Mouse (Mus musculus) left cerebral cortex, adult 2 months (tissue): Measurements from ENCODE around the gene Tfr2. TPM values are rescaled to one million over a fixed set of nuclear protein-coding genes. Genes with fewer than 3 reads are reported as not detected.

Experiments
- DNase-seq, 2 experiments: peaks; one replicate each; pipeline ENCODE4 v3.0.0; 2021 to 2022; ENCODE audit warnings: low spot score in 2 of 2, mixed read lengths in 1 of 2; ENCODE audit errors: extremely low spot score in 1 of 2
- H3K27ac ChIP-seq: fragments of 200-600 bp; 2 replicates; pipeline ENCODE4 v1.8.1; 2022
- H3K4me3 ChIP-seq: fragments of 200-600 bp; 2 replicates; pipeline ENCODE4 v1.8.1; 2022
- CTCF ChIP-seq: fragments of 200-600 bp; IDR thresholded peaks from 2 replicates; pipeline ENCODE4 v1.8.1; 2022; ENCODE audit warnings: antibody characterized with exemption, mild to moderate bottlenecking, moderate library complexity
- intact Hi-C: fragments of 180-260 bp; cut with DNase I; formaldehyde crosslinking; loops from one replicate; pipeline ENCODE4 v1.15.1; 2025
- total RNA-seq, 2 experiments: library from RNA; stranded (reverse); gene quantifications; 2 replicates each; pipeline ENCODE4 v1.2.3; 2021

The Tfr2 gene
- total RNA-seq, 2 experiments from 2014 or later = 13.2 to 14.9 TPM

DNA sequence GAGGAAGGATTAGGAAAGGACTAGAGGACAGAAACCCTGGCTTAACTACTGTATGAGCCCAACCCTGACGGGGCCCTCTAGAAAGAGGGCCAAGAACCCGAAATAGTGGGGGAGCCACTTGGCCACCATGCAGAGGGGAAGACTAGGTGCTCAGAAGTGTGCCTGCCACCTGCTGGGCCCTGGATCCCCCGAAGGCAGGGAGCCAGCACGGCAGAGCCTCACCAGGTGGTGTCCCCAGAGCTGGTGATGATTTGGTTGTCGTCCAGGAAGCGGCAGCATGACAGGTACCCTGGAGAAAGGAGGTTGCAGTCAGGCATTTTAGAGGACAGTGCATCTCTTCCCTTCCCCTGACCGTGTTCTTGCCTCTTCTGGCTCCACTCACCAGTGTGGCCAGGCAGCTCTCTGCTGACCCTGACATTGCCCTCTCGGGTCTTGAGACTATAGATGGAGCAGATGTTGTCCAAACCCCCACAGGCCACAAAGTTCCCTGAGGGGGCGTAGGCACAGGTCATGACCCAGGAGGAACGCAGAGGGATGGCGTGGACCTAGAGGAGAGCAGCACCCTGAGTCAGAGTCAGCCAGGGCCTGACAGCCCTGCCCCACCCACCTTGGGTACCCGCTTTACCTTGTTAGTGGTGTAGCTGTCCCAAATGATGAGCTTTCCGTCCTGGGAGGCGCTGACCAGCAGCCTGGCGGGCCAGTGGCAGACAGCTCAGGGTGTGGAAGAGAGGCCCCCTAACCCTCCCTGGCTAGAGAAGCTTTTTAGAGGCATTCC, 40.2 kb upstream of the Tfr2 start:
- intact Hi-C loops = loop anchor here (5.0 kb wide), 1 partner anchor 232 kb away; no protein-coding TSS in a partner anchor
- Histone ChIP-seq H3K4me3 (peak overlapping the region; percentile 97; the same call in 1 of the 2 replicates), H3K27ac (peak overlapping the region; percentile 100; the same call in 1 of the 2 replicates)
- DNase-seq = no peak
- no peak for TF ChIP-seq CTCF

DNA sequence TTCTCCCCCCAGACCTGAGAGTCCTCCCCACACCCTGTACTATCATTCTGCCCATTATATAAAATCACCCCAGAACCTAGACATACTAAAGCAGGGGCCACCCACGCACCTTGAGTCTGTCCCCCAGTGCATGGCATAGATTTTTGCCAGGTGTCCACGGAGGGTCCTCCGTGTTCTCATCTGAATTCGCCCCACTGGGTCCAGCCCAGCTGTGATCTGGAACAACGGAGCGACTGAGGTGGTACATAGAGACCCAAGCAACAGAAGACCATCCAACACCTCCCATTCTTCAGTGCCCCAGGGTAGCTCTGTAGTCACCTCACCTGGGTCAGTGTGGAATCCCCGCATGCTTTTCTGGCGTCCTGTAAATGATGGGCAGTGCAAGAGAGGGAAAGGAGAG, 39.6 kb upstream of the Tfr2 start:
- H3K4me3 ChIP-seq = peak overlapping the region; percentile 97
- H3K27ac ChIP-seq = peak overlapping the region; percentile 100
- TF ChIP-seq CTCF = no peak
- intact Hi-C loops = loop anchor here (5.0 kb wide), 2 partner anchors 217 to 637 kb away; partner anchors contain the start of gene Tsc22d4
- DNase-seq = no peak

DNA sequence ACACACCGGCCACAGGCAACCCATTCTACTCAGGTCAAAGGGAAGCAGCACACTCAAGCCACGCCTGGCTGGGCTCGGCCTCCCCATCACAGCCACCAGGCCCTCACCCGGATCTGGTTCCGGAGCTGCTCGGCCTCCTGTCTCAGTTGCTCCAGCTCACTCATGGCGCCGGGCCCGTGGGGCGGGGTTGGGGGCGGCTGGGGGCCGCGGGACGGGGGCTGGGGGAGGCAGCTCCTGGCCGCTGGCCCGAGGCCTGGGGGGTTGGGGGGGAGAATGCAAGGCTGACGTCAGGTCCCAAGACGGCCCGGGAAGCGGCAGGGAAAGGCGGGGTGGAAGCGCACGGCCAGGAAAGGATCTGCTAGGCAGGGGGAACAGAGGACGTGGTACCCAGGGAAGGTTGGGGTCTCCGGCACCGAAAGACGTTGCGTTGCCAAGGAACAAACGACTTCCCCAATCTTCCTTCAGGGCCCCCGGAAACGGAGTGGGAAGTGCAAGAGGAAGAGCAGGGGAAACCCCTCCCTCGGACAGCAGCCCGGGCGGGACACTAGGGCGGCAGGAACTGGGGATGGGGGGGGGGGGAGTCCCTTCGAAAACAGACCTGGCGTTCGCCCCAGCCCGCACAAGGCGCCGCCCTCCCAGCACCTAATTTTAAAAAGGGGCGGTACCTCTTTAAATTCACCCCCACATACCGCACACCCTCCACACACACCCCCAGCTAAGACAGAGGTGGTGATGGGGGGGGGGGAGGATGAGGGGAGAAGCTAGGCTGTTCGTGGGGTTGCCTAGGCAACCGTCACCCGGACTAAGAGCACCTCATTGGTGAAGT, 38.8 kb upstream of the Tfr2 start:
- no peak for TF ChIP-seq CTCF
- DNase-seq = peak; percentile 60 to 88

DNA sequence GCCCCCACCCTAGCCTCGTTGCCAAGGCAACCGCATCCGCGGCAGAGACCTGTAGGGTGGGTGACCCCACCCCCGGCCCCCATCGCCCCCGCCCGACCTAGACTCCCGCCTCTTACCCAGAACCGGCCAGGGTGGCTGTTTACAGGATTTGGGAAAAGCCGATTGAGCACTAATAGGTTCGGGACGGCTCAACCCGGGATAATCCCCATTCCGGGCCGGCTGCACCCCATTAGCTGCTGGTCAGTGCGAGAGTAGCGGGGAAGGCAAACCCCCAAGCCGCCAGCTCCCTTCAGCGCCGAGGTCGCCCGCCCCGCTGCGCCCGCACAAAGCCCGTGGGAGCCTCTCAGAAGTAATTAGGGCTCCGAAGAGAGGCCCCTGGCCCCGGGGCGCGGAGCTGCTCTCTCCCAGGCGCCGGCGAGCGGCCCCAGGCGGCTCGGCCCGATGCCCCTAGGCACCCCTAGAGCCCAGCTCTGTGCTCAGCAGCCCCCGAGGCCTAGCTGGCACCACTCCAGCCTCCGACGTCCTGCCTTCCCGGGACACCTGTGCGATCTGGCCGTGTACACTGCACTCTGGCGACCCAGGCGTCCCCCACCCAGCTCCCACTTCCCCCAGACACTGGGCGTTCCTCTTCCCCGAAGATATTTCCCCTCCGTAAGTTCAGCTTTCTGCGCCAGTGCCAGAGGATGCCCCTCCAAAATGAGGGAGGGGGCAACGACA, 38.1 kb upstream of the Tfr2 start:
- no peak for TF ChIP-seq CTCF
- intact Hi-C loops = loop anchor here (2.0 to 5.0 kb wide), 3 partner anchors 21 to 636 kb away; partner anchors contain the start of gene Tsc22d4
- H3K27ac ChIP-seq = peak overlapping the region; percentile 100
- peak overlapping the region; percentile 97 for H3K4me3 ChIP-seq
- peak in 1 of 2 experiments; percentile 79 for DNase-seq

More for the DNA sequence above, 38.8 kb upstream of the Tfr2 start:
- Histone ChIP-seq H3K4me3 (peak overlapping the region; percentile 97), H3K27ac (peak overlapping the region; percentile 100)
- intact Hi-C loops = loop anchor here (5.0 kb wide), 2 partner anchors 216 to 636 kb away; partner anchors contain the start of gene Tsc22d4

DNA sequence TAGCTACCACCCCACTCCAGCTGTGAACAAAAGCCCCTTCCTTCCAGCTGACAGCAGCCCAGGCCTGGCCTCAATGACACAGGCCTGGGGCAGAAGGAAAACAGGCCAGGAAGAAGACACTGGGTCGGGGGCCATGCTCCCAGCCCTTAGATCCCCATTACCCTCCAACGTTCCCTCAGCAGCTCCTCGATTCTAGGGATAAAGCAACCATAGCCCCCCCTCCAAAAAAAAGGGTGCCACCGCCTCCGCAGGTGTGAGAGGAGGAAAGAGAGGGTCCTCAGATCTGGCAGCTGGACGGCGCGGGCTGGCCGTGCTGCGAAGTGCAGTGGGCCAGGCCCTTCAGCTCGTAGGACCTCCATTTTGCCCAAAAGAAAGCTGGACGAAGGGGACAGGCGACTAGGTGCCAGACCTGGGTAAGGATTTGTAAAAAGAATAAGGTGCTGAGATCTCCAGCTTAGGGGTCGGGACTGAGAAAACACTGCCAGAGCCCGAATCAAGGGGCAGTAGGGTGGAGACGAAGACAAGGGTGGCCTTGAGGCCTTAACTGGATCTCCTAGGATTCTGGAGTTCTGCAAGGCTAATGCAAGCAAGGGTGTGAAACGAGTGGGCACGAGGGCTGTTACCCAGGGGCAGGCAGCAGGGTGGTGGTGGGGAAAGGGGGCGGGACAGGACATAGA, 37.4 kb upstream of the Tfr2 start:
- no peak for TF ChIP-seq CTCF
- DNase-seq = peak in 1 of 2 experiments; percentile 39
- intact Hi-C loops = loop anchor here (2.0 to 5.0 kb wide), 3 partner anchors 21 to 635 kb away; partner anchors contain the start of gene Tsc22d4
- Histone ChIP-seq H3K4me3 (peak overlapping the region; percentile 97), H3K27ac (peak overlapping the region; percentile 100)

DNA sequence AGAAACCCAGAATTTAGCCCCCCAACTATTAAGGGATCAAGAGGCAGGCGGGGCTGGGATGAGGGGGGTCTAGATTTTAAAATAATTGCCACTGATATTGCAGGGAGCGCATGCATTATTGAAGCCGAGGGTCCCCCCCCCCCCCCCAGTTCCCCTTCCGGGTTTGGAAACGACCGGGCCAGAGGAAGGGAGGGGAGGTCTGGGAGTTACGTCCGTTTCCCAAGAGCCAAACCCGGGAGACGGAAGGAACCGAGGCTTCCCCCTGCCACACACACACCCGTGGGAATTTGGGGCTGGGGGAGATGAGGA, 36.9 kb upstream of the Tfr2 start:
- intact Hi-C loops = loop anchor here (1.0 to 5.0 kb wide), 4 partner anchors 21 to 635 kb away; partner anchors contain the start of genes Actl6b and Tsc22d4
- DNase-seq = no peak
- Histone ChIP-seq H3K27ac (peak overlapping the region; percentile 100), H3K4me3 (peak overlapping the region; percentile 97)
- no peak for TF ChIP-seq CTCF

DNA sequence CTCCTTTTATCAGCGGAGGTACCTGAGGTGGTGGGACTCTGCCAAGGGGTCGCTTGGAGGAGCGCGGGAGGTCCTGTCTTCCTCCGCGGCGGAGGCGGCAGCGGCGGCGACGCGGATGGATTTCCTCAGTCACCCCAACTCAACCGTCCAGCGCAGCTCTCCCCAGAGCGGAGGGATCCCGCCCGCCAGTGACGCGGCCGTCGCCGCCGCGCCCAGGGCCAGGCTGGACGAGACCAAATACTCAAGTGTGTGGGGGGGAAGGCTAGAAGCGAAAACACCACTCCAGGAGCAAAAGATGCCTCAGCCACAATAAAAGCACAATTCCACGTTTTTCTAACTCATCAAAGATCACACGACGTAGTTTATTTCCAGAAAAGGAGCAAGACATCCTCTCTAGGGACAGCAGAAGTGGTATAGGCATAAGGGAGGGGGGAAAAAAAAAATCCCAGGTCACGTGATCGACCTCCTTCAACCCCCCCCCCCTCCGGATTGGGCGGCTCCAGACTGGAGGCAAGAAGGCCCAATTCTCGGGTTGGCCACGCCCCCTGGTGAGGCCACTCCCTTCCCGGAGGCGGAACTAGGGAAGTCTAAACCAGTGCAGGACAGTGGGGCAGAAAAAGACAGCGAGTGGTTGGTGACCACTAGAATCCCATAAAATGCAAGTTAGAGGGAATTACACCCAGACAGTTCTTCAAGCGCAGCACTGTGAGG, 36.4 kb upstream of the Tfr2 start, which contains the start of the genes Epo and Gnb2:
Epo (minus strand) TSS at position 126 of the 711 bp plus-strand sequence.
Gnb2 (minus strand) TSS at position 394 of the 711 bp plus-strand sequence.
- peak within 1 kb of the TSS; percentile 97 for H3K4me3 ChIP-seq
- H3K27ac ChIP-seq = peak within 1 kb of the TSS; percentile 100
- peak; percentile 96 for DNase-seq
- intact Hi-C loops = loop anchor here (1.0 to 5.0 kb wide), 4 partner anchors 20 to 634 kb away; partner anchors contain the start of genes Actl6b and Tsc22d4
- TF ChIP-seq CTCF = no peak

DNA sequence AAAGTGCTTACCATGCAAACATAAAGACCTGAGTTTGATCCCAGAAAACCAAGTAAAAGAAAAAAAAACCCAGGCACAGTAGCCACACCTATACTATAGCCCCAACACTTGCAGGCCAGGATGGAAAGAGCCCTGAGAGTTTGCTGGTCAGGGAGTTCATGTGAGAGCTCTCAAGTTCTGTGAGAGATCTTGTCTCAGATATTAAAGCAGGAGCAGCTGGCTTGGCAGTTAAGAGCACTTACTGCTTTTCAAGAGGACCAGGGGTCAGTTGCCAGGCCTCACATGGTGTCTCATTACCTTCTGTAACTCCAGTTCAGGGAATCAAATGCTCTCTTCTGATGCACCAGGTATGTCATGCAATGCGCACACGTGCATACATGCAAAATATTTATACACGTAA, 34.9 kb upstream of the Tfr2 start:
- intact Hi-C loops = loop anchor here (5.0 kb wide), 2 partner anchors 213 to 633 kb away; partner anchors contain the start of gene Tsc22d4
- no peak for TF ChIP-seq CTCF
- no peak overlapping the region for H3K4me3 ChIP-seq
- DNase-seq = no peak
- H3K27ac ChIP-seq = no peak overlapping the region

DNA sequence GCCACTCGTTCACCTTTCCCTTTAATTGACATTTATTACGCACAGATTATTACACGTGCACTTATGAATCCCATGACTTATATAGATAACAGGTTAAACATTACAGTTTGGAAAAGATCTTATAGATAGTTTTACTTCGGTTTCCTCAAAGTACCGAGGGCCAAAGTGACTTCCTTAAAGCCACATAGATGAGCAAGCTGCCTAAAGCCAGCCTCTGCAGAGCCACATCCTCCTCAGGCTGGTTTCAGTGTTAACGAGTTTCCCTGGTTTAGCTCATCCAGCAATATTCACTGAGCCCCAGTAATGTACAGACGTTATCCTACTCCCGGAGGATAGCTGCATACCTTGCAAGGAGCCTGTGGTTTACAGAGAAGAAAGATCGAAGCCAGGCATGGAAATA, 34.3 kb upstream of the Tfr2 start:
- H3K4me3 ChIP-seq = no peak overlapping the region
- no peak for TF ChIP-seq CTCF
- intact Hi-C loops = no loop called here
- DNase-seq = no peak
- no peak overlapping the region for H3K27ac ChIP-seq

DNA sequence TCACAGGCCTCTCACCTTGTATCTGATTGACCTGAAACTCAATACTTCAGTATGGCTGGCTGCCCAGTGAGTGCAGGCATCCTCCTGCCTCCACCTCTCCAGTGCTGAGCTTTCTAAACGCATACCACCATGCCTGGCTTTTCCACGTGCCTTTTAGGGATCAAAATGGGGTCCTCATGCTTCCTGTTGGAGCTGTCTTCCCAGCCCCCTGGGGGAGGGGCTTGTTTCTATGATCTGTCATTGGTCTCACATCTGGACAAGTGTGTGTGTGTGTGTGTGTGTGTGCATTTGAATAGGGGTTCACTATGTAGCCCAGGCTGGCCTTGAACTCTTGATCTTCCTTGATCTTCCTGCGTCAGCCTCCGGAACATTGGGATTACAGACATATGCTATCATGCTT, 32.2 kb upstream of the Tfr2 start:
- no peak for DNase-seq
- H3K27ac ChIP-seq = no peak overlapping the region
- H3K4me3 ChIP-seq = no peak overlapping the region
- intact Hi-C loops = no loop called here
- no peak for TF ChIP-seq CTCF
